Mouse (Mus musculus) cerebellum, adult 2 months (tissue): ENCODE results near the gene Csf1.
A peak's percentile ranks its signal among the peaks of the same experiment; 100 is the strongest.

Source experiments
- CTCF ChIP-seq: fragments of 200-500 bp; IDR thresholded peaks from 2 replicates; pipeline ENCODE4 v1.5.1; 2011; ENCODE audit warnings: low read depth, mild to moderate bottlenecking, control low read depth, low read length, moderate library complexity, borderline replicate concordance; ENCODE audit not compliant: insufficient read depth
- POLR2A ChIP-seq: fragments of 200-500 bp; IDR thresholded peaks from 2 replicates; pipeline ENCODE4 v1.6.1; 2011; ENCODE audit warnings: low read length, control low read depth, borderline replicate concordance; ENCODE audit not compliant: insufficient read depth

DNA sequence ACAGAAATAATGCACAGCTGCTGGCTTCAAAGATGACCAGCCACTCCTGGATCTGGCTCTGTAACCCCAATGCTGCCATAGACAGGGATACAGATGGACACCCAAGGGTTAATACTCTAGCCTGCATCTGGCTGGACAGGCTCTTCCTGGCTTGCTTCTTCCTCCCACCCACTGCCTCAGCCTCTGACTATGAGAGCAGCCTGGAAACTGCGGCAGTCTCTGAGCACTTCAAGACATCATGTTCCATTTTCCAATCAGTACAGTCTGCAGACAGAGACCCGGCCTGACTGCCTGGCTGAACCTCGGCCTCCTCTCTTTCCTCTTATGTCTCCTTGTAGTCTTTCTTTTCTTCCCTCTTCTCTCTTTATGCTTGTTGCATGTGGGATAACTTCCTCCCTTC lies 1.6 kb downstream of the Csf1 start:
- TF ChIP-seq CTCF, result no peak
- TF ChIP-seq POLR2A, result 0 out of 2 replicates have a peak, but pooled peaks have one; percentile 9
